Mouse (Mus musculus) ovary, adult 2 months (tissue): Measurements from ENCODE around the gene Lkaaear1. TPM values are rescaled to one million over a fixed set of nuclear protein-coding genes. Genes with fewer than 3 reads are reported as not detected.

Experiments used
- polyA plus RNA-seq: library from polyadenylated mRNA; depleted of rRNA; stranded (reverse); fragments of >200 nt; gene quantifications from 2 replicates; pipeline ENCODE4 v1.2.3, GENCODE M21; 2012; rRNA removed

Gene Lkaaear1
- not detected in 2 replicates for polyA plus RNA-seq

DNA sequence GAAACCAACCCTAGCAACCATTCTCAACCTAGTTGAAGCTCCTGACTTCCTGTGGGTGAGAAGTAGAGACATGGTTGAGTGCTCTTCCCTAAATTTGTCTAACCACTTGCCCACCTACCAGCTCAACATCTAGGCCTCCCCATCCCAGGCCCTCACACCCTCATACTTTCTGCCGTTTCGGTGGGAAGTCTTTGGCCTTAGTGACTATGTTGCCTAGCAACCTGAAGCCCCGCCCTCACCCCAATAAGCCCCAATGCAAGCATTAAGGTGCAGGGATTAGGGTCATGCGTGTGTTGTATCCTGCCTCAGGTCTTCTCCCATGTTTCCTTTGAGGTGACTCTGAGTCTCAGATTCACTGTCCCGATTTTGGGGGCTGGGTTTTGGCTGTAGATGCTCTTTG is at the start of gene Lkaaear1:
Gene Lkaaear1, minus strand, starts transcription at position 202 of the 400 bp plus-strand sequence.

DNA sequence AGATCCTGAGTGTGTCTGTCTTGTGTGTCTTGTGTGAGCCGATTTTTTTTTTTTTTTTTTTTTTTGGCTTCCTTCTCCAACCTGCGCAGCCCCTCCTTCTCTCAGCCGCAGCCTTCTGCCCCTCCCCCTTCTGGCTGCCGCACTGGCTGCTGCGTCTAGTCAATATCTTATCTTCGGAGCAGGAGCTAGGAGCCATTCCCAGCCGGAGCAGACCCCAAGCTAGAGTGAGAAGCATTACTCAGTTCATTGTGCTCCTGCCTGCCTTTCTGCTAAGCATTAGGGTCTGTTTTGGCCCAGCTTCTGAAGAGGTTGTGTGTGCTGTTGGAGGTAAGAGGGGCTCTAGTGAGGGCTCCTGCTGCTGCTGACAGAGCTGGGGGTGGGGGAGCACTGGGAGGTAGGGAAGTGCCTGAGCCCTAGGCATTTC is 16.7 kb upstream of the Lkaaear1 start, which contains the start of gene Oprl1:
Gene Oprl1, plus strand, starts transcription at position 114 of the 424 bp plus-strand sequence.

DNA sequence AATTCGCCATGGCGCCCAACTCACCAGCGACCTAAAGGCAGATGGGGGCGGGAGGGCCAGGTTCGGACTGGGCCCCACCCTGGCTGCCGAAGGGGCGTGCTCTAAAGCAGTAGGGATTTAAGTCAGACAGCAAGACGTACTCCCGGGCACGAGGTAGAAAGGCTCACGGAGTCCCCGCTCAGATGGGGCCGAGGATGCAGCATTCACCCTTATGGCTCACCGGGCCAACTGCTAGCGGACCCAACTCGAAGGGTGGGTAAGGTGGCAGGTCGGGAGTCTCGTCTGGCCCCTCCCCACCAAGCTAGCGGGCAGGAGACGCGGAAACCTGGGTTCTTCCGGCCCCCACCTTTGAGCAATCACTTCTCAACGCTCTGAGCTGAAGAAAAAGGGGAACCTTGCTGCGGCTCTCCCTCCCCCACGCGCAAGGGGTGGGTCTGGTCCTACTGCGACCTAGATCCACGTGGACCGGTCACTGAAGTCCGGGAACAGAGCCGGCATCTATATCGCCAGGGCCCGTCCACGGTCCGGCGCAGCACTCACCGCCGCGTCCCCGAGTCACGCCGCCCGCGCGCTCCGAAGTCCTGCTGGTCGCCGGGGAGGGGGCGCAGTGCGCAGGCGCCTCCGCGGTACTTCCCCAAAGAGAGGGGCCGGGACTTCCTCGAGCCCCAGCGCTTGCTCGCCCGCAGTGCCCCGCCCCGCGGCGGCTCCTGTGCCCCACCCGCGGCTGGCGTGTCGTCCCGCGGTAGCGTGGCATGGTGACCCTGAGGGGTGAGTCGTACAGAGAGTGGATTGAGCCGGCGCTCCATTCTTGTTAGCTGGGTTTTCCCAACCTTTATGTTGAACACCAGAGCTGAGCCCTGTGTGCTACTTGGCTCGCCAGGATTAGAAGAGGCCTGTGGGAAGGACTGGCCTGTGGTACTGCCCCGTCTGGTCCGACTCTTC is 4.6 kb downstream of the Lkaaear1 start, which contains the start of gene Rgs19:
Gene Rgs19, minus strand, starts transcription at position 639 of the 942 bp plus-strand sequence.

GRCm38 (mm10) chr2:181679951-181680715 is 18.1 kb downstream of the Lkaaear1 start, which contains the start of gene Tcea2:
TSS of gene Tcea2 (plus strand) at chr2:181680310.

DNA sequence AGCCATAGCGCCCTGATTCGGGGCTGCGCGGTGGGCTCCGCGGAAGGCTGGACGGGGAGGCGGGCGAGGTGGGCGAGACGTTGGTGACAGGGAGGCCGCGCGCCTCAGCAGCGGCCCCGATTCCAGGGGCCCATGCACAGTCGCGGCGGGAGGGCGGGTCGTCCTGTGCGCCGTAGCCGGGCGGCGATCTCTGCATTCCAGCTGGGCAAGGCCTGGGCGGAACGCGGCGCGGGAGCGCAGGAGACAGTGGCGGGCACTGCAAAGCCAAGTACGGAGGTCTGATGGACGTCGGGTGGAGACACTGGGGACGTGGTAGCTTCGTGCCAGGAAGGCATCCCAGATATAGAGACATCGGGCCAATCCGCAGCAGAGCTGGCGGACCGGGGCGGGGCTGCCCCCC is 26.9 kb downstream of the Lkaaear1 start, which contains the start of gene Sox18:
Gene Sox18, minus strand, starts transcription at position 315 of the 400 bp plus-strand sequence.

GRCm38 (mm10) chr2:181656734-181657133 is 41.5 kb downstream of the Lkaaear1 start, which contains the start of gene Gm29797:
TSS of gene Gm29797 (plus strand) at chr2:181657034.

Other genes with a start within 250 kb of the Lkaaear1 start
- 16.7 and 16.9 TPM in 2 replicates for gene Zbtb46, start 239.0 kb downstream of the Lkaaear1 start, polyA plus RNA-seq
- 0.14 and 0.43 TPM in 2 replicates for gene Abhd16b, start 205.2 kb downstream of the Lkaaear1 start, polyA plus RNA-seq
- 62.8 and 108 TPM in 2 replicates for gene Tpd52l2, start 201.3 kb downstream of the Lkaaear1 start, polyA plus RNA-seq
- gene Dnajc5, start 178.0 kb downstream of the Lkaaear1 start, polyA plus RNA-seq = 61.5 and 73.6 TPM in 2 replicates
- gene Uckl1, start 113.5 kb downstream of the Lkaaear1 start, polyA plus RNA-seq = 146 and 181 TPM in 2 replicates
- 21.1 and 26.7 TPM in 2 replicates for gene Prpf6, start 106.6 kb downstream of the Lkaaear1 start, polyA plus RNA-seq
- 108 and 116 TPM in 2 replicates for gene Zfp512b, start 105.6 kb downstream of the Lkaaear1 start, polyA plus RNA-seq
- 41.9 and 44.3 TPM in 2 replicates for gene Samd10, start 99.2 kb downstream of the Lkaaear1 start, polyA plus RNA-seq
- gene Gm29797, start 41.4 kb downstream of the Lkaaear1 start, polyA plus RNA-seq = 0.62 and 1.0 TPM in 2 replicates
- 209 and 217 TPM in 2 replicates for gene Sox18, start 26.8 kb downstream of the Lkaaear1 start, polyA plus RNA-seq
- 32.8 and 33.7 TPM in 2 replicates for gene Tcea2, start 18.1 kb downstream of the Lkaaear1 start, polyA plus RNA-seq
- gene Rgs19, start 4.5 kb downstream of the Lkaaear1 start, polyA plus RNA-seq = 119 and 136 TPM in 2 replicates
- 0.93 and 1.5 TPM in 2 replicates for gene Oprl1, start 16.6 kb upstream of the Lkaaear1 start, polyA plus RNA-seq
- 0.07 and 0.08 TPM in 2 replicates for gene Myt1, start 64.9 kb upstream of the Lkaaear1 start, polyA plus RNA-seq
- gene Pcmtd2, start 139.4 kb upstream of the Lkaaear1 start, polyA plus RNA-seq = 14.8 and 18.6 TPM in 2 replicates
- gene Polr3k, start 165.9 kb upstream of the Lkaaear1 start, polyA plus RNA-seq = 3.1 and 4.5 TPM in 2 replicates